Mouse (Mus musculus): Measurements from ENCODE around the gene Elf2. TPM values are rescaled to one million over a fixed set of nuclear protein-coding genes. Genes with fewer than 3 reads are reported as not detected.
A peak's percentile ranks its signal among the peaks of the same experiment; 100 is the strongest.
"Not testable (repeated sequence)": the region's sequence is repeated elsewhere in the genome, so short reads cannot be mapped to it uniquely, and the experiment has no call there.

Elf2 gene
- polyA plus RNA-seq, 1 experiment from 2014 or later = 40.1 TPM

GRCm38 (mm10) chr3:51357078-51357477 lies 16.6 kb upstream of the Elf2 start:
- peak overlapping the region; percentile 60 for H3K27ac ChIP-seq
- no peaks in the 10 kb centered on the region for H3K36me3 ChIP-seq
- 14% methylated on average over 5 of the region's 5 CpGs for WGBS
- DNase-seq (ENCODE audit: low spot score) = no peak
- no peaks in the 10 kb centered on the region for H3K27me3 ChIP-seq (ENCODE audit: insufficient read depth, poor library complexity, severe bottlenecking)
- peaks cover 10% of the 10 kb centered on the region for H3K4me1 ChIP-seq
- peak overlapping the region; percentile 81 for H3K4me3 ChIP-seq
- H3K9me3 ChIP-seq = no peaks in the 10 kb centered on the region

GRCm38 (mm10) chr3:51354956-51355355 lies 14.5 kb upstream of the Elf2 start:
- not testable (repeated sequence) for H3K27me3 ChIP-seq (ENCODE audit: insufficient read depth, poor library complexity, severe bottlenecking); H3K4me1 ChIP-seq
- WGBS = 87% methylated on average over 6 of the region's 6 CpGs

DNA sequence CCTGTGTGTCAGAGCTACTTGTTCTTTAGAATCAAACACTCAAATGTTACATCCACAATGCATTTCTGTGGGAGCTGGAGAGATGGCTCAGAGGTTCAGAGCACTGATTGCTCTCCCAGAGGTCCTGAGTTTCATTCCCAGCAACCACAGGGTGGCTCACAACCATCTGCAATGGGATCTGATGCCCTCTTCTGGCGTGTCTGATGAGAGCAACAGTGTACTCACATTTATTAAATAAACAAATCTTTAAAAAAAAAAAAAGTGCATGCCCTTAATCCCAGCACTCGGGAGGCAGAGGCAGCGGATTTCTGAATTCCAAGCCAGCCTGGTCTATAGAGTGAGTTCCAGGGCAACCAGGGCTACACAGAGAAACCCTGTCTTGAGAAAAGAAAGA lies 13.6 kb upstream of the Elf2 start:
- no peaks in the 10 kb centered on the region for H3K27me3 ChIP-seq (ENCODE audit: insufficient read depth, poor library complexity, severe bottlenecking)
- DNase-seq (ENCODE audit: low spot score) = no peak
- H3K27ac ChIP-seq = no peak overlapping the region
- H3K9me3 ChIP-seq = no peaks in the 10 kb centered on the region
- 87% methylated on average over 3 of the region's 3 CpGs for WGBS
- H3K36me3 ChIP-seq = no peaks in the 10 kb centered on the region
- peaks cover 13% of the 10 kb centered on the region for H3K4me1 ChIP-seq
- H3K4me3 ChIP-seq = no peak overlapping the region

More at GRCm38 (mm10) chr3:51354956-51355355, 14.5 kb upstream of the Elf2 start:
- not testable (repeated sequence) for H3K27ac ChIP-seq; H3K4me3 ChIP-seq; DNase-seq (ENCODE audit: low spot score); H3K9me3 ChIP-seq; H3K36me3 ChIP-seq

DNA sequence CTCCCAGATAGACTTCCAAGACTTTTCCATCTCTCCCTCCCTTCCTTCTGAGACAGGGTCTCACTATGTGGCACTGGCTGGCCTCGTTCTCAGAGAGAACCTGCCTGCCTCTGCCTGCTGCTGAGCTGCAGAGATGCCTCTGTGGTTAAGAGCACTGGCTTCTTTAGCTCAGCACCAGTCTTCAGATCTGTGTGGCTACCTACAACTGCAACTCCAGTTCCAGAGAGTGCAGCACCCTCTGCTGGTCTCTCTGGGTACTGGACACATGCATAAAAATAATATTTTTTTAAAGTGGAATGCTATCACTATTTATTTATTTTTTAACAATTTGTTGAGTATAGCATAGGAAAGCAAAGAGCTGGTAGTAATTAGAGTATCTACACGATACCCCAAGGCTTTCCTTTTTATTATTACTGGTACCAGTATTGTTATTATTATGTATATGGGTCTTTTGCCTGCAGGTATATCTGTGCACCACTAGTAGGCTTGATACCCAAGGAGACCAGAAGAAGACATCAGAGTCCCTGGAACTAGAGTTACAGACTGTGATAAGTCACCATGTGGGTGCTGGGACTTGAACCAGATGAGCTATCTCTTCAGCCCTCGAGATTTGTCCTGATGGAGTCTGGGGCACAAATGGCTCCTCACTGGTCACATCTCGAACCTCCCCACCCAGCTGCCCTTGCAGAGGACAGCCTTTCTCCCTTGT lies 13.0 kb upstream of the Elf2 start:
- no peaks in the 10 kb centered on the region for H3K9me3 ChIP-seq
- no peak overlapping the region for H3K27ac ChIP-seq
- WGBS = 73% methylated on average over 4 of the region's 4 CpGs
- peaks cover 15% of the 10 kb centered on the region for H3K4me1 ChIP-seq
- H3K36me3 ChIP-seq = no peaks in the 10 kb centered on the region
- H3K4me3 ChIP-seq = no peak overlapping the region
- H3K27me3 ChIP-seq (ENCODE audit: insufficient read depth, poor library complexity, severe bottlenecking) = no peaks in the 10 kb centered on the region
- no peak for DNase-seq (ENCODE audit: low spot score)

DNA sequence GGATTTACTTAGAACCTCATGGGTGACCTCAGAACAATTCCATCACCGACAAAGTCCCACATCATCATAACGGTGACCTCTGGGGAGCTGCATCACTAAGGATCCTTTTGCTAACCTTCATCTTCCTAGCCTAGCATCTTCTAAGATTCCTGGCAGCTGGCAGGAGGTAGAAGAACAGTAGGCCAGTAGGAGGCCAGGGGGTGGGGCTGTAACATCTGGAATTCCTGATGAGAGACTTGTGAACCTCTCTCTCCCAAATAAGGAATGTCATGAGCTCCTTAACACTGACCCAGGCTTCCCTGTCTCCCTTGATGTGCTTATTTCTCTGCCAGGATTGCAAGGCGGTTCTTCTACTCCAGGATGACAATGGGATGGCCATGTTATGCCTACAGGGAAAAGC lies 10.3 kb upstream of the Elf2 start:
- DNase-seq (ENCODE audit: low spot score) = no peak

DNA sequence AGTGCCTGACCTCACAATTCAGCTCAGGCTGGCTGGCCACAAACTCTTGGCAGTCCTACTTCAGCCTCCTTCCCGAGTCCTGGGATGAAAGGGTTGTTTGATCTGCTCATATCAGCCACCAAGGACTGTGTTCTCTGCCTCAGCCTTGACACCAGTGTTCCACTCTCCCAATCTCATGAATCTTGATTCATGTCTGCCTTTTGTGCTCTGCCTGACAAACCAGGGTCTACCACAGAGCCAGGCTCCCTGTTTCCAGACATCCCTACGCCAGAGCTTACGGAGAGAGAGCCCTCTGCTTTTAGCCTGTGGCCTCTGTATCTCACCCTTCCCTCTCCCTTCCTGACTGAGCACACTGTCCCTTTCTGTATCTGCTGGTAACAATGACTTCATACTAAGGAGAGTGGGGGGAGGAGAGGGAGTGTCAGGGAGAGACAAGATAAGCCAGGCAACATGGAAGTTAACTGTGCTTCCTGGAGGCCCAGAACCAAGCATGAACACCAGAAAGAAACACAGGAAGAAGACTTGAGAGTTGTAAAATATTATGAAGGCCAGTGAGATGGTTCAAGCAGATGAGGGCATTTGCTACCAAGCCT lies 8.3 kb upstream of the Elf2 start:
- H3K36me3 ChIP-seq = no peaks in the 10 kb centered on the region
- 7% methylated on average over 3 of the region's 3 CpGs for WGBS
- peaks cover 12% of the 10 kb centered on the region for H3K4me1 ChIP-seq
- no peaks in the 10 kb centered on the region for H3K9me3 ChIP-seq
- H3K4me3 ChIP-seq = peak overlapping the region; percentile 19; the same call in 1 of the 2 replicates
- peak; percentile 80 for DNase-seq (ENCODE audit: low spot score)
- H3K27ac ChIP-seq = peak overlapping the region; percentile 83
- no peaks in the 10 kb centered on the region for H3K27me3 ChIP-seq (ENCODE audit: insufficient read depth, poor library complexity, severe bottlenecking)

More for the DNA sequence above, 10.3 kb upstream of the Elf2 start:
- Histone ChIP-seq H3K4me3 (no peak overlapping the region), H3K27me3 (ENCODE audit: insufficient read depth, poor library complexity, severe bottlenecking) (no peaks in the 10 kb centered on the region), H3K4me1 (peaks cover 12% of the 10 kb centered on the region), H3K27ac (no peak overlapping the region), H3K36me3 (no peaks in the 10 kb centered on the region), H3K9me3 (no peaks in the 10 kb centered on the region)
- 21% methylated on average over 3 of the region's 3 CpGs for WGBS

- H3K4me1 ChIP-seq = peaks cover 12% of the 10 kb centered on the region
- not testable (repeated sequence) for DNase-seq (ENCODE audit: low spot score); H3K9me3 ChIP-seq; H3K27me3 ChIP-seq (ENCODE audit: insufficient read depth, poor library complexity, severe bottlenecking); H3K4me3 ChIP-seq; H3K27ac ChIP-seq; H3K36me3 ChIP-seq
- WGBS = 90% methylated on average over 2 of the region's 2 CpGs
These were observed 4.6 kb upstream of the Elf2 start for GRCm38 (mm10) chr3:51345017-51345416.

- not testable (repeated sequence) for H3K4me3 ChIP-seq; H3K36me3 ChIP-seq; H3K4me1 ChIP-seq; DNase-seq (ENCODE audit: low spot score); H3K27me3 ChIP-seq (ENCODE audit: insufficient read depth, poor library complexity, severe bottlenecking); H3K27ac ChIP-seq; H3K9me3 ChIP-seq
- WGBS = 92% methylated on average over 6 of the region's 6 CpGs
These were observed 3.7 kb upstream of the Elf2 start for GRCm38 (mm10) chr3:51344182-51344581.

GRCm38 (mm10) chr3:51343260-51343659 lies 2.8 kb upstream of the Elf2 start:
- DNase-seq (ENCODE audit: low spot score) = no peak
- no peaks in the 10 kb centered on the region for H3K9me3 ChIP-seq
- 89% methylated on average over 4 of the region's 4 CpGs for WGBS

DNA sequence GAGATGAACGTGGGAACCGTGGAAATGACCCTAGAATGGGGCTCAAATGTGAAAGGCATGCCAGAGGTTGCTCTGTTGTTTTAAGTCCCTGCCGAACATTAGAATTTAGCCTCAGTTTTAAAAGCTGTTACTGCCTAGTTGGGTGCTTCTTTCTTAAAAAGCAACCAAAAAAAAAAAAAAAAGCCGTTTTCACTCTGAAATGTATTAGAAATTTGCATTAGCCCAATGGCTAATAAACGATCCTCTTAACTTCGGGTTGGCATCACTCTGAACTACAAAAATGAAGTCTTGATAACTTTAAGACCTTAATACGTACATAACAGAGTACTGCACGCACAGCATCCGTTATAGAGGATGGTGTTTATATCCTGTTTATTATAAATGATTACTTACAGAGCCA lies 1.7 kb upstream of the Elf2 start:
- Histone ChIP-seq H3K4me3 (peak overlapping the region; percentile 99), H3K36me3 (no peaks in the 10 kb centered on the region), H3K27me3 (ENCODE audit: insufficient read depth, poor library complexity, severe bottlenecking) (no peaks in the 10 kb centered on the region), H3K27ac (peak overlapping the region; percentile 100), H3K4me1 (peaks cover 3% of the 10 kb centered on the region), H3K9me3 (no peaks in the 10 kb centered on the region)
- no peak for DNase-seq (ENCODE audit: low spot score)
- 14% methylated on average over 9 of the region's 9 CpGs for WGBS

More at GRCm38 (mm10) chr3:51343260-51343659, 2.8 kb upstream of the Elf2 start:
- no peaks in the 10 kb centered on the region for H3K27me3 ChIP-seq (ENCODE audit: insufficient read depth, poor library complexity, severe bottlenecking)
- H3K36me3 ChIP-seq = no peaks in the 10 kb centered on the region
- no peak overlapping the region for H3K4me3 ChIP-seq
- H3K4me1 ChIP-seq = peaks cover 3% of the 10 kb centered on the region
- no peak overlapping the region for H3K27ac ChIP-seq

DNA sequence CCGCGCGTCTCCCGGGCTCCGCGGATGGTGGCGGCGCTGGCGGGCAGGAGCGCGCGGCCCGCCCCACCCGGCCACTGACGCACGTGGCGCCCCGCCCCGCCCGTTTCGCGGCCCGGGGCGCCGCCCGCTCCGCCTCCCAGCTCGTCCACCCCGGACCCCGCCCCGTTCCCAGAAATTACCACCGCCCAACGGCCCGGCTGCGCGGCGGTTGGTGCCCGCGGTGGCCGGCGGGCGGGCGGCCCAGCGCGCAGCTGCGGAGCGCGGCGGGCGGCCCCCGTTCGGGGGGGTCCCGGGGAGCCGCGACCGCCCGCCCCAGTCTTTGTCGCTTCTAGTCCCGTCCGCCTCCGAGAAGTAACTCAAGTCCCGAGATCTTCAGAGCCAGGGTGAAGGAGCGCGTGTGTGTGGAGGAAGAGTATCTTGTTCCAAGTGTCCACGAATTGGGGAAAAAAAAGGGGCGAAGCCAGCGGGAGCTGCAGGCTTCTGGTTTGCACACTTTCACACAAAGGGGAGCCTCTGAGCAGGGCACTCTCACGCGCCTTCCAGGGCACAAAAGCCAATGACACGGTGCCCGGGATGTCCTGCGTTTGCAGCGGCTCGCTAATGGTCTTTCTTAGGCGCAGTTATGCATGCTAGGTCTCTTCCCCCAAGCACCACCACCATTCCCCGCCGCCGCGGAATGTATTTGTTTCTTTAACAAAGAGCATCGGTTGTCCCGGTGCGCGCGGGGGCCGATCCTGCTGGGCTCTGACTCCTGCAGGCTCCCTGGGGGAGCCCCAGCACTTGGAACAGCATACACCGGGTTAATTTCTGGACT lies 1.0 kb upstream of the Elf2 start:
- DNase-seq (ENCODE audit: low spot score) = peak; percentile 91
- Histone ChIP-seq H3K27me3 (ENCODE audit: insufficient read depth, poor library complexity, severe bottlenecking) (no peaks in the 10 kb centered on the region), H3K9me3 (no peaks in the 10 kb centered on the region), H3K36me3 (no peaks in the 10 kb centered on the region), H3K4me3 (peak overlapping the region; percentile 99), H3K27ac (peak overlapping the region; percentile 100), H3K4me1 (peaks cover 6% of the 10 kb centered on the region)
- WGBS = under 1% methylated on average over 85 of the region's 86 CpGs

DNA sequence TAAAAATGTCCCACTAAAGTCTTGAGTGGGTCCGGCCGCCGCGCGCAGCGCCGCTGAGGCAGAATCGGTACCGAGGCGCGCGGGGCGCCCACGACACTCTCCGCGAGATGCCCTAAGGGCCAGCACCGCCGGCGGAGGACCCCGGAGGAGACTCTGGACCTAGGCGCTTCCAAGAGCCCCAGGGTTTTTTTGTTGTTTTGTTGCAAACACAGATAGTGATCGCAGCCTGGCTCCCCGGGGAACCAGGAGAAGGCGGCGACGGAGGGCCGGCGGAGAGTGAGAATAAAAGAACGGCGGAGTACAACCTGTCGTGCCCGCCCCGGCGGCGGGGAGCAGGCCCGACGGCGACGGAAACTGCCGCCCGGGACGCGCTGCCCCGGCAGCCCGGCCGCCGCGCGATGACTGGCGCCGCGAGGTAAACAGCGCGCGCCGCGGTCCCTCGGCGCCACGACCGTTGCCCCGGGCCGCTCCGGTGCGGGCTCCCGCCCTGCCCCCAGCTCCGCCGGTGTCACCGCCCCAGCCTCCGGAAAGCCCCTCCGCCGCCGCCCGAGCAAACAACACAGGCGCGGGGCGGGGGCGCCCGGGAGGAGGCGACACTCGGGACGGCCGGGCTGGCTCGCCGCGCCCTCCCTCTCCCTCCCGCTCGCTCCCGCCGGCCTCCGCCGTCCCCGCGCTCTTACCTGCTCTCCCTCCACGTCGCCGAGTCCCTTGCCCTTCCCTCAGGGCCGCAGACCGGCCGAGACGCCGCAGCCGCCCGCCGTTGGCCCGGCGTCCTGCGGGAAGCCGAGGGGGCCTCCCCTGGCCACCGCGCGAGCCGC lies 520 bp downstream of the Elf2 start:
- no peaks in the 10 kb centered on the region for H3K9me3 ChIP-seq
- H3K27ac ChIP-seq = peak overlapping the region; percentile 100
- no peaks in the 10 kb centered on the region for H3K27me3 ChIP-seq (ENCODE audit: insufficient read depth, poor library complexity, severe bottlenecking)
- no peaks in the 10 kb centered on the region for H3K36me3 ChIP-seq
- peaks cover 10% of the 10 kb centered on the region for H3K4me1 ChIP-seq
- peak overlapping the region; percentile 99 for H3K4me3 ChIP-seq
- under 1% methylated on average over 109 of the region's 113 CpGs for WGBS
- DNase-seq (ENCODE audit: low spot score) = no peak
